ENCODE assay signal across 19 mouse cellular contexts in the genomic region with DNA sequence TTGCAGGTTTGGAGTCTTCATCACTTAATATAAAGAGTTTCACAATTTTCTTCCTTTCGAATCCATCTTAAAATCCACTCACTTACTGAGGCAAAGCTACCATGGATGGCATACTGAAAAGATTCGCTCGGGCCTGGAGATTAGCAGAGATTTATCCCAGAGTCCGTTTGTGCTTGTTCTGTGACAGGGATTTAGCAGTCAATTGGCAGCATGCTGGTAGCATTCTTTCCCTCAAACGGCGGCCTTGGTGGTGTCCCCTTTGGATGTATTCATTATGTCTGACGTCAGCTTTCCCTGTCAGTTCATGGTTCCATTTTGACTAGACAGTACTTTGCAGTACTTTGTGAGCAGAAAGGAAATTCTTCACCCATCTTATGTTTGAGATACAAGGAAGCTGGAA.
"Had no signal": no experiment of that assay in that cellular context is flagged by ENCODE, and none has a peak within 500 bp of the region (broad histone marks: within the 10 kb centered on the region; RNA-seq: fewer than 3 reads in every experiment).

No protein-coding gene starts in this region.

- H3K27ac ChIP-seq: kidney, postnatal 0 days; layer of hippocampus, adult 2 months; limb, embryonic 10.5 days; limb, embryonic 13.5 days; liver, embryonic 13.5 days; macrophage; neural tube, embryonic 13.5 days; stomach, embryonic 15.5 days had no signal

- H3K9ac ChIP-seq: limb, embryonic 13.5 days; liver, embryonic 13.5 days; neural tube, embryonic 13.5 days; stomach, embryonic 15.5 days had no signal

- DNase-seq: kidney, adult 2 months; kidney, postnatal 25 days; layer of hippocampus, adult 9-11 months; liver; liver, embryonic 13.5 days; lung, adult 2 months; lung, postnatal 14 days; right cerebral cortex, postnatal 25 days; spleen, adult 18-20 months; thymus, postnatal 36 days had no signal

- H3K36me3 ChIP-seq: limb, embryonic 10.5 days; limb, embryonic 13.5 days; liver, embryonic 13.5 days; neural tube, embryonic 13.5 days; stomach, embryonic 15.5 days had no signal

- H3K4me1 ChIP-seq: limb, embryonic 10.5 days; limb, embryonic 13.5 days; liver, embryonic 13.5 days; neural tube, embryonic 13.5 days; stomach, embryonic 15.5 days had no signal

- H3K4me3 ChIP-seq: layer of hippocampus, adult 2 months; limb, embryonic 10.5 days; limb, embryonic 13.5 days; liver, embryonic 13.5 days; myocyte; neural tube, embryonic 13.5 days; stomach, embryonic 15.5 days had no signal

- H3K9me3 ChIP-seq: limb, embryonic 10.5 days; limb, embryonic 13.5 days; liver, embryonic 13.5 days; neural tube, embryonic 13.5 days; stomach, embryonic 15.5 days had no signal

- H3K4me2 ChIP-seq: limb, embryonic 13.5 days; liver, embryonic 13.5 days; neural tube, embryonic 13.5 days; stomach, embryonic 15.5 days had no signal

- ATAC-seq: midbrain, embryonic 16.5 days had no signal

- H3K27me3 ChIP-seq: limb, embryonic 13.5 days; liver, embryonic 13.5 days; neural tube, embryonic 13.5 days; stomach, embryonic 15.5 days had no signal
